Mouse (Mus musculus): Measurements from ENCODE around the gene Ankrd13b. TPM values are rescaled to one million over a fixed set of nuclear protein-coding genes. Genes with fewer than 3 reads are reported as not detected.
A peak's percentile ranks its signal among the peaks of the same experiment; 100 is the strongest.

Ankrd13b gene
- polyA plus RNA-seq, 1 experiment from 2014 or later: 0.58 TPM

GRCm38 (mm10) chr11:77455770-77456510 is 33.5 kb downstream of the Ankrd13b start:
- Histone ChIP-seq H3K4me2 (no peak overlapping the region), H3K27me3 (peaks cover 16% of the 10 kb centered on the region), H3K4me3 (replicated peaks) (no peak overlapping the region), H3K4me1 (replicated peaks) (no peaks in the 10 kb centered on the region), H3K27ac (replicated peaks) (no peak overlapping the region), H3K36me3 (replicated peaks) (peaks cover 30% of the 10 kb centered on the region), H3K9ac (no peak overlapping the region), H3K9me3 (replicated peaks) (no peaks in the 10 kb centered on the region)
- WGBS (ENCODE audit: insufficient replicate concordance): 75% methylated on average over 9 of the region's 9 CpGs
- ATAC-seq (ENCODE audit: insufficient read depth): no peak

- 89% methylated on average over 2 of the region's 2 CpGs for WGBS (ENCODE audit: insufficient replicate concordance)
- H3K27me3 ChIP-seq: no peaks in the 10 kb centered on the region
- no peak overlapping the region for H3K27ac ChIP-seq (replicated peaks)
- no peak for ATAC-seq (ENCODE audit: insufficient read depth)
- H3K9me3 ChIP-seq (replicated peaks): no peaks in the 10 kb centered on the region
- H3K4me2 ChIP-seq: no peak overlapping the region
- no peaks in the 10 kb centered on the region for H3K4me1 ChIP-seq (replicated peaks)
- H3K9ac ChIP-seq: no peak overlapping the region
- H3K36me3 ChIP-seq (replicated peaks): peaks cover 42% of the 10 kb centered on the region
- H3K4me3 ChIP-seq (replicated peaks): no peak overlapping the region
Observed at GRCm38 (mm10) chr11:77453388-77453787, 36.1 kb downstream of the Ankrd13b start.

GRCm38 (mm10) chr11:77451670-77452069 is 37.8 kb downstream of the Ankrd13b start:
- Histone ChIP-seq H3K4me1 (replicated peaks) (peaks cover 8% of the 10 kb centered on the region), H3K4me3 (replicated peaks) (no peak overlapping the region), H3K9me3 (replicated peaks) (no peaks in the 10 kb centered on the region), H3K9ac (no peak overlapping the region), H3K27ac (replicated peaks) (no peak overlapping the region), H3K36me3 (replicated peaks) (peaks cover 42% of the 10 kb centered on the region), H3K4me2 (no peak overlapping the region), H3K27me3 (no peaks in the 10 kb centered on the region)
- 84% methylated on average over 2 of the region's 2 CpGs for WGBS (ENCODE audit: insufficient replicate concordance)
- ATAC-seq (ENCODE audit: insufficient read depth): no peak

GRCm38 (mm10) chr11:77449224-77449623 is 40.3 kb downstream of the Ankrd13b start:
- Histone ChIP-seq H3K9me3 (replicated peaks) (no peaks in the 10 kb centered on the region), H3K27me3 (no peaks in the 10 kb centered on the region), H3K27ac (replicated peaks) (no peak overlapping the region), H3K4me2 (no peak overlapping the region), H3K4me1 (replicated peaks) (peaks cover 24% of the 10 kb centered on the region), H3K4me3 (replicated peaks) (no peak overlapping the region), H3K36me3 (replicated peaks) (peaks cover 27% of the 10 kb centered on the region), H3K9ac (no peak overlapping the region)
- WGBS (ENCODE audit: insufficient replicate concordance): 77% methylated on average over 7 of the region's 7 CpGs
- ATAC-seq (ENCODE audit: insufficient read depth): no peak

GRCm38 (mm10) chr11:77446628-77447041 is 42.8 kb downstream of the Ankrd13b start:
- no peak overlapping the region for H3K9ac ChIP-seq
- H3K4me3 ChIP-seq (replicated peaks): no peak overlapping the region
- WGBS (ENCODE audit: insufficient replicate concordance): 14% methylated on average over 6 of the region's 6 CpGs
- H3K4me1 ChIP-seq (replicated peaks): peaks cover 29% of the 10 kb centered on the region
- peaks cover 21% of the 10 kb centered on the region for H3K36me3 ChIP-seq (replicated peaks)
- H3K27ac ChIP-seq (replicated peaks): peak overlapping the region; percentile 39
- 0 out of 2 replicates have a peak overlapping the region, but pooled peaks have one; percentile 13 for H3K4me2 ChIP-seq
- no peaks in the 10 kb centered on the region for H3K9me3 ChIP-seq (replicated peaks)
- no peaks in the 10 kb centered on the region for H3K27me3 ChIP-seq
- peak; percentile 84 for ATAC-seq (ENCODE audit: insufficient read depth)

GRCm38 (mm10) chr11:77444939-77445338 is 44.5 kb downstream of the Ankrd13b start:
- Histone ChIP-seq H3K9ac (no peak overlapping the region), H3K27me3 (no peaks in the 10 kb centered on the region), H3K9me3 (replicated peaks) (no peaks in the 10 kb centered on the region), H3K27ac (replicated peaks) (no peak overlapping the region), H3K4me3 (replicated peaks) (no peak overlapping the region), H3K36me3 (replicated peaks) (peaks cover 18% of the 10 kb centered on the region), H3K4me1 (replicated peaks) (peaks cover 29% of the 10 kb centered on the region), H3K4me2 (no peak overlapping the region)
- 39% methylated on average over 2 of the region's 2 CpGs for WGBS (ENCODE audit: insufficient replicate concordance)
- no peak for ATAC-seq (ENCODE audit: insufficient read depth)

GRCm38 (mm10) chr11:77442186-77443170 is 47.0 kb downstream of the Ankrd13b start:
- Histone ChIP-seq H3K27ac (replicated peaks) (no peak overlapping the region), H3K36me3 (replicated peaks) (peaks cover 16% of the 10 kb centered on the region), H3K4me1 (replicated peaks) (peaks cover 28% of the 10 kb centered on the region), H3K9me3 (replicated peaks) (no peaks in the 10 kb centered on the region), H3K27me3 (no peaks in the 10 kb centered on the region), H3K4me3 (replicated peaks) (no peak overlapping the region), H3K4me2 (0 out of 2 replicates have a peak overlapping the region, but pooled peaks have one; percentile 5), H3K9ac (no peak overlapping the region)
- no peak for ATAC-seq (ENCODE audit: insufficient read depth)
- WGBS (ENCODE audit: insufficient replicate concordance): 53% methylated on average over 7 of the region's 7 CpGs

GRCm38 (mm10) chr11:77441020-77441419 is 48.5 kb downstream of the Ankrd13b start:
- Histone ChIP-seq H3K9me3 (replicated peaks) (no peaks in the 10 kb centered on the region), H3K9ac (no peak overlapping the region), H3K27ac (replicated peaks) (no peak overlapping the region), H3K27me3 (no peaks in the 10 kb centered on the region), H3K36me3 (replicated peaks) (peaks cover 16% of the 10 kb centered on the region), H3K4me1 (replicated peaks) (peaks cover 14% of the 10 kb centered on the region), H3K4me2 (no peak overlapping the region), H3K4me3 (replicated peaks) (no peak overlapping the region)
- ATAC-seq (ENCODE audit: insufficient read depth): no peak
- 64% methylated on average over 8 of the region's 8 CpGs for WGBS (ENCODE audit: insufficient replicate concordance)

GRCm38 (mm10) chr11:77440081-77440480 is 49.4 kb downstream of the Ankrd13b start:
- Histone ChIP-seq H3K27me3 (no peaks in the 10 kb centered on the region), H3K4me2 (no peak overlapping the region), H3K4me3 (replicated peaks) (no peak overlapping the region), H3K36me3 (replicated peaks) (peaks cover 16% of the 10 kb centered on the region), H3K27ac (replicated peaks) (no peak overlapping the region), H3K4me1 (replicated peaks) (peaks cover 10% of the 10 kb centered on the region; the same call in 1 of the 2 replicates), H3K9me3 (replicated peaks) (no peaks in the 10 kb centered on the region), H3K9ac (no peak overlapping the region)
- ATAC-seq (ENCODE audit: insufficient read depth): no peak
- WGBS (ENCODE audit: insufficient replicate concordance): 74% methylated on average over 9 of the region's 9 CpGs

- Histone ChIP-seq H3K27ac (replicated peaks) (no peak overlapping the region), H3K27me3 (no peaks in the 10 kb centered on the region), H3K9me3 (replicated peaks) (no peaks in the 10 kb centered on the region), H3K9ac (no peak overlapping the region), H3K36me3 (replicated peaks) (peaks cover 14% of the 10 kb centered on the region; the same call in 1 of the 2 replicates), H3K4me2 (no peak overlapping the region), H3K4me3 (replicated peaks) (no peak overlapping the region), H3K4me1 (replicated peaks) (no peaks in the 10 kb centered on the region)
- ATAC-seq (ENCODE audit: insufficient read depth): no peak
- WGBS (ENCODE audit: insufficient replicate concordance): 80% methylated on average over 2 of the region's 2 CpGs
Observed at GRCm38 (mm10) chr11:77437026-77437425, 52.5 kb downstream of the Ankrd13b start.

GRCm38 (mm10) chr11:77428446-77428845 is 61.0 kb downstream of the Ankrd13b start:
- no peak overlapping the region for H3K4me3 ChIP-seq (replicated peaks)
- no peak overlapping the region for H3K27ac ChIP-seq (replicated peaks)
- peaks cover 10% of the 10 kb centered on the region for H3K4me1 ChIP-seq (replicated peaks)
- no peaks in the 10 kb centered on the region for H3K27me3 ChIP-seq
- H3K36me3 ChIP-seq (replicated peaks): peaks cover 23% of the 10 kb centered on the region
- ATAC-seq (ENCODE audit: insufficient read depth): no peak
- no peaks in the 10 kb centered on the region for H3K9me3 ChIP-seq (replicated peaks)
- WGBS (ENCODE audit: insufficient replicate concordance): 77% methylated on average over 1 of the region's 1 CpGs
- no peak overlapping the region for H3K4me2 ChIP-seq
- no peak overlapping the region for H3K9ac ChIP-seq

Measured in liver, embryonic 15.5 days (tissue).